Mouse (Mus musculus) megakaryocyte, embryonic 14.5 days (primary cell): ENCODE data around the gene Nrg3.

ENCODE experiments used
- FLI1 ChIP-seq: IDR thresholded peaks from 2 replicates; pipeline ENCODE4 v1.6.1; 2012; ENCODE audit warnings: low read length, inconsistent platforms, mixed read lengths
- GATA1 ChIP-seq: IDR thresholded peaks from 3 replicates; pipeline ENCODE4 v1.6.1; 2012; ENCODE audit warnings: mixed read lengths, low read length, inconsistent platforms, borderline replicate concordance

DNA sequence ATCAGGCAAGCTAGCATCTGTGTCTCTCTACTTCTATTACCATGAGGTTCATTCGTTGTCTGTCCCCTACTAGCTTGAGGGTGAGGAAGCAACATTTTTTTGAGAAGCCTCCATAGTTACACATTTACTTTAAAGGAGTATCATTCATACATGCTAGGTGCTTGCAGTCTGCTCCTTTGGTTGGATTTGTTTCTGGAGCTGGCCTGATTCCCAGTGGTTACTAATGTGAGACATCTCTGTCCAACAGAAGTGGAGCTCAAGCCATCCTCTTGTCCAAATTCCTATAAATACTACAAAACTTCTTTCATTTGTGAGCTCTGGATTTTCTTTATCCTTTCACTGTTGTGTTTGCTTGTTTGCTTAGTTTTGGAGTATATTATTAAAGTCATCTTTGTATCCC lies 211.9 kb downstream of the Nrg3 start:
- TF ChIP-seq GATA1 (no peak), FLI1 (no peak)
